Mouse (Mus musculus): ENCODE measurements at regions not wholly inside any gene's neighbourhood (a gene's known extent, or its start where the extent isn't known, plus 50 kb on each side); places are given as distances from the start of the nearest gene placed in this dataset.

GRCm38 (mm10) chr7:37343691-37344233, 429.7 kb downstream of the Zfp536 start:
- ATAC-seq (ENCODE audit: low FRiP score, low read depth) = peak; percentile 31; the same call in 1 of the 2 replicates
- Histone ChIP-seq H3K9ac (replicated peaks) (peak overlapping the region; percentile 41), H3K27me3 (peaks cover 54% of the 10 kb centered on the region), H3K27ac (replicated peaks) (no peak overlapping the region), H3K36me3 (no peaks in the 10 kb centered on the region), H3K4me2 (replicated peaks) (peak overlapping the region; percentile 54), H3K4me3 (no peak overlapping the region), H3K9me3 (no peaks in the 10 kb centered on the region), H3K4me1 (peaks cover 28% of the 10 kb centered on the region)
- WGBS = 22% methylated on average over 18 of the region's 18 CpGs

GRCm38 (mm10) chr7:37346041-37346440, 427.4 kb downstream of the Zfp536 start:
- peaks cover 42% of the 10 kb centered on the region for H3K27me3 ChIP-seq
- H3K9me3 ChIP-seq = no peaks in the 10 kb centered on the region

GRCm38 (mm10) chr7:37357647-37358395, 415.6 kb downstream of the Zfp536 start:
- no peak overlapping the region for H3K4me3 ChIP-seq
- peak; percentile 36; the same call in 1 of the 2 replicates for ATAC-seq (ENCODE audit: low FRiP score, low read depth)
- 0 out of 2 replicates have a peak overlapping the region, but pooled peaks have one; percentile 9 for H3K4me2 ChIP-seq (replicated peaks)

More at GRCm38 (mm10) chr7:37346041-37346440, 427.4 kb downstream of the Zfp536 start:
- peaks cover 26% of the 10 kb centered on the region for H3K4me1 ChIP-seq
- H3K27ac ChIP-seq (replicated peaks) = no peak overlapping the region
- H3K36me3 ChIP-seq = no peaks in the 10 kb centered on the region
- ATAC-seq (ENCODE audit: low FRiP score, low read depth) = no peak; the same call in 1 of the 2 replicates
- H3K9ac ChIP-seq (replicated peaks) = no peak overlapping the region
- no peak overlapping the region for H3K4me3 ChIP-seq
- WGBS = 7% methylated on average over 10 of the region's 10 CpGs
- no peak overlapping the region for H3K4me2 ChIP-seq (replicated peaks)

GRCm38 (mm10) chr7:37358492-37358891, 414.9 kb downstream of the Zfp536 start:
- no peak overlapping the region for H3K4me3 ChIP-seq
- no peak overlapping the region for H3K27ac ChIP-seq (replicated peaks)
- H3K27me3 ChIP-seq = peaks cover 3% of the 10 kb centered on the region; the same call in 1 of the 2 replicates
- no peak overlapping the region for H3K9ac ChIP-seq (replicated peaks)
- no peak for ATAC-seq (ENCODE audit: low FRiP score, low read depth)
- no peaks in the 10 kb centered on the region for H3K9me3 ChIP-seq
- peaks cover 37% of the 10 kb centered on the region for H3K4me1 ChIP-seq
- H3K36me3 ChIP-seq = no peaks in the 10 kb centered on the region
- H3K4me2 ChIP-seq (replicated peaks) = no peak overlapping the region
- WGBS = 62% methylated on average over 4 of the region's 4 CpGs

More at GRCm38 (mm10) chr7:37357647-37358395, 415.6 kb downstream of the Zfp536 start:
- Histone ChIP-seq H3K4me1 (peaks cover 30% of the 10 kb centered on the region), H3K9me3 (no peaks in the 10 kb centered on the region), H3K27ac (replicated peaks) (0 out of 2 replicates have a peak overlapping the region, but pooled peaks have one; percentile 30), H3K36me3 (no peaks in the 10 kb centered on the region), H3K27me3 (peaks cover 3% of the 10 kb centered on the region; the same call in 1 of the 2 replicates), H3K9ac (replicated peaks) (no peak overlapping the region)
- 19% methylated on average over 15 of the region's 21 CpGs for WGBS

GRCm38 (mm10) chr7:37359473-37359872, 414.0 kb downstream of the Zfp536 start:
- Histone ChIP-seq H3K4me3 (no peak overlapping the region), H3K9me3 (no peaks in the 10 kb centered on the region), H3K36me3 (no peaks in the 10 kb centered on the region), H3K27me3 (peaks cover 3% of the 10 kb centered on the region; the same call in 1 of the 2 replicates), H3K27ac (replicated peaks) (no peak overlapping the region), H3K4me2 (replicated peaks) (no peak overlapping the region), H3K9ac (replicated peaks) (no peak overlapping the region), H3K4me1 (peaks cover 46% of the 10 kb centered on the region)
- no peak for ATAC-seq (ENCODE audit: low FRiP score, low read depth)
- 76% methylated on average over 8 of the region's 8 CpGs for WGBS

- no peak for ATAC-seq (ENCODE audit: low FRiP score, low read depth)
- Histone ChIP-seq H3K9me3 (no peaks in the 10 kb centered on the region), H3K36me3 (no peaks in the 10 kb centered on the region), H3K4me1 (peaks cover 53% of the 10 kb centered on the region), H3K4me3 (no peak overlapping the region), H3K4me2 (replicated peaks) (no peak overlapping the region), H3K27ac (replicated peaks) (no peak overlapping the region), H3K27me3 (peaks cover 2% of the 10 kb centered on the region; the same call in 1 of the 2 replicates), H3K9ac (replicated peaks) (no peak overlapping the region)
- 12% methylated on average over 3 of the region's 3 CpGs for WGBS
These were observed 413.3 kb downstream of the Zfp536 start for GRCm38 (mm10) chr7:37360171-37360570.

- ATAC-seq (ENCODE audit: low FRiP score, low read depth) = peak; percentile 17; the same call in 1 of the 2 replicates
- peak overlapping the region; percentile 43 for H3K4me2 ChIP-seq (replicated peaks)
- H3K9me3 ChIP-seq = no peaks in the 10 kb centered on the region
- H3K9ac ChIP-seq (replicated peaks) = 0 out of 2 replicates have a peak overlapping the region, but pooled peaks have one; percentile 4
- H3K27ac ChIP-seq (replicated peaks) = peak overlapping the region; percentile 87
- peaks cover 58% of the 10 kb centered on the region for H3K4me1 ChIP-seq
- H3K4me3 ChIP-seq = 0 out of 2 replicates have a peak overlapping the region, but pooled peaks have one; percentile 1
- no peaks in the 10 kb centered on the region for H3K36me3 ChIP-seq
- WGBS = 2% methylated on average over 16 of the region's 16 CpGs
- H3K27me3 ChIP-seq = no peaks in the 10 kb centered on the region; the same call in 1 of the 2 replicates
These were observed 411.5 kb downstream of the Zfp536 start for GRCm38 (mm10) chr7:37361802-37362441.

- Histone ChIP-seq H3K4me3 (no peak overlapping the region), H3K36me3 (no peaks in the 10 kb centered on the region), H3K27ac (replicated peaks) (peak overlapping the region; percentile 87), H3K4me1 (peaks cover 53% of the 10 kb centered on the region), H3K9me3 (no peaks in the 10 kb centered on the region), H3K9ac (replicated peaks) (no peak overlapping the region), H3K4me2 (replicated peaks) (peak overlapping the region; percentile 43; the same call in 1 of the 2 replicates), H3K27me3 (no peaks in the 10 kb centered on the region)
- no peak for ATAC-seq (ENCODE audit: low FRiP score, low read depth)
- 7% methylated on average over 8 of the region's 8 CpGs for WGBS
These were observed 410.6 kb downstream of the Zfp536 start for GRCm38 (mm10) chr7:37362879-37363278.

- Histone ChIP-seq H3K9ac (replicated peaks) (no peak overlapping the region), H3K36me3 (no peaks in the 10 kb centered on the region), H3K27me3 (no peaks in the 10 kb centered on the region), H3K4me3 (no peak overlapping the region), H3K27ac (replicated peaks) (peak overlapping the region; percentile 87), H3K4me1 (peaks cover 49% of the 10 kb centered on the region), H3K9me3 (no peaks in the 10 kb centered on the region), H3K4me2 (replicated peaks) (peak overlapping the region; percentile 26)
- WGBS = 2% methylated on average over 10 of the region's 10 CpGs
- ATAC-seq (ENCODE audit: low FRiP score, low read depth) = peak; percentile 75
These were observed 409.7 kb downstream of the Zfp536 start for GRCm38 (mm10) chr7:37363629-37364175.

- WGBS = 7% methylated on average over 9 of the region's 9 CpGs
- Histone ChIP-seq H3K9me3 (no peaks in the 10 kb centered on the region), H3K27ac (replicated peaks) (peak overlapping the region; percentile 79), H3K36me3 (no peaks in the 10 kb centered on the region), H3K9ac (replicated peaks) (no peak overlapping the region), H3K27me3 (no peaks in the 10 kb centered on the region), H3K4me3 (no peak overlapping the region), H3K4me1 (peaks cover 49% of the 10 kb centered on the region), H3K4me2 (replicated peaks) (peak overlapping the region; percentile 26)
- ATAC-seq (ENCODE audit: low FRiP score, low read depth) = peak; percentile 34; the same call in 1 of the 2 replicates
These were observed 409.2 kb downstream of the Zfp536 start for GRCm38 (mm10) chr7:37364221-37364620.

GRCm38 (mm10) chr7:37366006-37366405, 407.4 kb downstream of the Zfp536 start:
- Histone ChIP-seq H3K36me3 (no peaks in the 10 kb centered on the region), H3K4me2 (replicated peaks) (no peak overlapping the region), H3K27ac (replicated peaks) (no peak overlapping the region), H3K4me3 (no peak overlapping the region), H3K9ac (replicated peaks) (no peak overlapping the region), H3K4me1 (peaks cover 43% of the 10 kb centered on the region), H3K9me3 (no peaks in the 10 kb centered on the region), H3K27me3 (no peaks in the 10 kb centered on the region)
- no peak for ATAC-seq (ENCODE audit: low FRiP score, low read depth)
- WGBS = 76% methylated on average over 19 of the region's 19 CpGs

Data from midbrain, embryonic 12.5 days (tissue).